Mouse (Mus musculus): ENCODE measurements at regions not wholly inside any gene's neighbourhood (a gene's known extent, or its start where the extent isn't known, plus 50 kb on each side); places are given as distances from the start of the nearest gene placed in this dataset.

DNA sequence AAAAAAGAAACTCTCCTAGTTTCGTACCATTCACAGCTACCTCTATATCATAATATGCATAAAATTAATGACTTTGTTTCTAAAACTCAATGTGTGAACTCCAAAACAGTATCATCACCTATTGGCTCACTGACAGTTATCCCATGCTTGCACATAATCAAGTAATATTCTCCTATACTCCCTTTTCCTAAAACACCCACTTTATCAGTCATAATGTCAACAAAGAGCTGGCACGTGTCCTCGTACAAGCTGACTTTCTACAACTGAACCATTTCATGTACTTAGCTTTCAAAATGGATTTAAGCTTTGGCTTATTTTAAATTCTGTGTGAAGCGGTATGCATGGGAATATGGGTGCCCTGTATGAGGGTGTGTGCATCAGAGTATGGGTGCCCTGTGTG lies 58.0 kb upstream of the Golim4 start:
- in situ Hi-C loops (cut with MboI; ENCODE audit: unreplicated experiment in 2 of 2): no loop called here

DNA sequence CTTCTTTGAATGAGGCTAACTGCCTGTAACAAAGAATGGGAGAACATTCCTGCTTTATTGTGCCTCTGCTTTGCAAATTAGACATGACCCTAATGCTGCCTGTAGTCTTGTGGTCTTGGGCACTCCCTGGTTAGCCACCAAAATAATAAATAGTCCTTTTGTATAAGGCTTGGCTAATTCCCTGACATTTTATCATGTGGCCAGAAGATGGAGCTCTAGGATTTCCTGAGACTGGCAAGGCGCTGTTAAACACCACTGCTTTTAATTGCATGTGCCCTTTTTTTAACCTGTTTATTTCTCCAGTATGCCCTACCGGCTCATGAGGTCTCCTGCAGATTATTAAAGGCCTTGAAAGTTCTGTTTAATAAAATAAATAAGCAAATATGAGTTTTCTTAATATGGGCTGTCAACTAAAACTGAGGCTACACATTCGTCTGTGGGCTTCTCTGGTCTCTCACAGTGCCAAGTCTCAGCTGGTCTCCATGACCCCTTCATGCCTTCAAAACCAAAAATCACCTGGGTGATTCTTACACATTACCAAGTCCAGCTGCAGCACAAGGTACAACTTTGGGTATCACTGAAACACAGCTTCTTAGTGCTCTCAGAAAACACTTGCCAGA lies 51.9 kb upstream of the Golim4 start:
- in situ Hi-C loops (cut with MboI; ENCODE audit: unreplicated experiment in 2 of 2): loop anchor here in 1 of 2 experiments (10.0 kb wide), 1 partner anchor 784 kb away; no protein-coding TSS in a partner anchor
